Mouse (Mus musculus) hindbrain, embryonic 13.5 days (tissue): ENCODE data around the gene Phxr2. TPM values are rescaled to one million over a fixed set of nuclear protein-coding genes. Genes with fewer than 3 reads are reported as not detected.
A peak's percentile ranks its signal among the peaks of the same experiment; 100 is the strongest.
"Not testable (repeated sequence)": the region's sequence is repeated elsewhere in the genome, so short reads cannot be mapped to it uniquely, and the experiment has no call there.

Experiments used
- ATAC-seq: fragments of 200-750 bp; cut with Nextera tagmentation; 2 replicates; pipeline ENCODE4 v1.8.0; 2017; ENCODE audit warnings: moderate TSS enrichment; ENCODE audit not compliant: low FRiP score
- H3K27ac ChIP-seq: fragments of 300-500 bp; sonication (generic); 2 replicates; pipeline ENCODE4 v1.5.1; 2015; ENCODE audit warnings: inconsistent platforms, mild to moderate bottlenecking, moderate library complexity
- H3K27me3 ChIP-seq: fragments of 300-500 bp; sonication (generic); 2 replicates; pipeline ENCODE4 v1.6.1; 2015; ENCODE audit warnings: mild to moderate bottlenecking, inconsistent platforms
- H3K36me3 ChIP-seq: fragments of 300-500 bp; sonication (generic); 2 replicates; pipeline ENCODE4 v1.6.1; 2015; ENCODE audit warnings: mild to moderate bottlenecking, inconsistent platforms
- H3K4me1 ChIP-seq: fragments of 300-500 bp; sonication (generic); replicated peaks from 2 replicates; pipeline ENCODE4 v1.6.1; 2015; ENCODE audit warnings: inconsistent platforms
- H3K4me2 ChIP-seq: fragments of 300-500 bp; sonication (generic); 2 replicates; pipeline ENCODE4 v1.6.1; 2015; ENCODE audit warnings: inconsistent platforms, mild to moderate bottlenecking, moderate library complexity
- H3K4me3 ChIP-seq: fragments of 300-500 bp; sonication (generic); 2 replicates; pipeline ENCODE4 v1.5.1; 2015; ENCODE audit warnings: mild to moderate bottlenecking, inconsistent platforms
- H3K9ac ChIP-seq: fragments of 300-500 bp; sonication (generic); 2 replicates; pipeline ENCODE4 v1.6.1; 2015; ENCODE audit warnings: mild to moderate bottlenecking, inconsistent platforms
- H3K9me3 ChIP-seq: fragments of 300-500 bp; sonication (generic); 2 replicates; pipeline ENCODE4 v1.6.1; 2016; ENCODE audit warnings: inconsistent platforms
- WGBS: fragments of 180-500 bp; shearing (Covaris S2); methylation state at CpG from one replicate; pipeline ENCODE4 v1.1.7; 2015; 5-methylcytosine and 5-hydroxymethylcytosine counted together
- polyA plus RNA-seq: library from polyadenylated mRNA; unstranded; fragments of >200 nt; fragmentation: Nextera tagmentation; extraction: Ambion mirVana; gene quantifications from 2 replicates; pipeline ENCODE4 v1.2.1, GENCODE M21; 2015

The Phxr2 gene
- polyA plus RNA-seq, 1 experiment from 2014 or later = not detected

- peaks cover 28% of the 10 kb centered on the region for H3K36me3 ChIP-seq
- H3K27ac ChIP-seq, H3K4me2 ChIP-seq, H3K9me3 ChIP-seq, H3K4me3 ChIP-seq, H3K4me1 ChIP-seq, H3K9ac ChIP-seq, ATAC-seq, H3K27me3 ChIP-seq: not testable (repeated sequence)
- 97% methylated on average over 10 of the region's 10 CpGs for WGBS
Measured at GRCm38 (mm10) chr10:99157697-99158096, 31.6 kb upstream of the Phxr2 start.

GRCm38 (mm10) chr10:99156808-99157207 is 30.7 kb upstream of the Phxr2 start:
- H3K4me3 ChIP-seq = no peak overlapping the region
- no peak overlapping the region for H3K4me2 ChIP-seq
- no peak overlapping the region for H3K27ac ChIP-seq
- 92% methylated on average over 5 of the region's 5 CpGs for WGBS
- no peaks in the 10 kb centered on the region for H3K9me3 ChIP-seq
- H3K36me3 ChIP-seq = peaks cover 28% of the 10 kb centered on the region
- no peaks in the 10 kb centered on the region for H3K27me3 ChIP-seq
- no peaks in the 10 kb centered on the region for H3K4me1 ChIP-seq
- no peak for ATAC-seq
- H3K9ac ChIP-seq = no peak overlapping the region

- no peak overlapping the region for H3K9ac ChIP-seq
- no peak for ATAC-seq
- 93% methylated on average over 8 of the region's 8 CpGs for WGBS
- H3K4me2 ChIP-seq = no peak overlapping the region
- H3K9me3 ChIP-seq = no peaks in the 10 kb centered on the region
- no peak overlapping the region for H3K4me3 ChIP-seq
- H3K27ac ChIP-seq = no peak overlapping the region
- H3K36me3 ChIP-seq = peaks cover 28% of the 10 kb centered on the region
- no peaks in the 10 kb centered on the region for H3K27me3 ChIP-seq
- no peaks in the 10 kb centered on the region for H3K4me1 ChIP-seq
Measured at GRCm38 (mm10) chr10:99154635-99155034, 28.5 kb upstream of the Phxr2 start.

- no peak overlapping the region for H3K9ac ChIP-seq
- no peak overlapping the region for H3K4me3 ChIP-seq
- H3K4me1 ChIP-seq = no peaks in the 10 kb centered on the region
- no peaks in the 10 kb centered on the region for H3K9me3 ChIP-seq
- H3K27ac ChIP-seq = no peak overlapping the region
- peaks cover 30% of the 10 kb centered on the region for H3K36me3 ChIP-seq
- H3K27me3 ChIP-seq = no peaks in the 10 kb centered on the region
- ATAC-seq = no peak
- WGBS = 95% methylated on average over 6 of the region's 6 CpGs
- no peak overlapping the region for H3K4me2 ChIP-seq
Measured at GRCm38 (mm10) chr10:99152063-99152462, 25.9 kb upstream of the Phxr2 start.

- Histone ChIP-seq H3K4me1 (no peaks in the 10 kb centered on the region), H3K36me3 (peaks cover 27% of the 10 kb centered on the region), H3K27me3 (no peaks in the 10 kb centered on the region), H3K4me2 (no peak overlapping the region), H3K9ac (no peak overlapping the region), H3K9me3 (no peaks in the 10 kb centered on the region), H3K27ac (no peak overlapping the region), H3K4me3 (no peak overlapping the region)
- WGBS = 100% methylated on average over 1 of the region's 1 CpGs
- no peak for ATAC-seq
Measured at GRCm38 (mm10) chr10:99151580-99151979, 25.5 kb upstream of the Phxr2 start.

GRCm38 (mm10) chr10:99150016-99150415 is 23.9 kb upstream of the Phxr2 start:
- Histone ChIP-seq H3K4me1 (no peaks in the 10 kb centered on the region), H3K27ac (no peak overlapping the region), H3K27me3 (no peaks in the 10 kb centered on the region), H3K36me3 (peaks cover 32% of the 10 kb centered on the region), H3K9me3 (no peaks in the 10 kb centered on the region), H3K9ac (no peak overlapping the region), H3K4me3 (no peak overlapping the region), H3K4me2 (no peak overlapping the region)
- ATAC-seq = no peak
- WGBS = 91% methylated on average over 6 of the region's 6 CpGs

DNA sequence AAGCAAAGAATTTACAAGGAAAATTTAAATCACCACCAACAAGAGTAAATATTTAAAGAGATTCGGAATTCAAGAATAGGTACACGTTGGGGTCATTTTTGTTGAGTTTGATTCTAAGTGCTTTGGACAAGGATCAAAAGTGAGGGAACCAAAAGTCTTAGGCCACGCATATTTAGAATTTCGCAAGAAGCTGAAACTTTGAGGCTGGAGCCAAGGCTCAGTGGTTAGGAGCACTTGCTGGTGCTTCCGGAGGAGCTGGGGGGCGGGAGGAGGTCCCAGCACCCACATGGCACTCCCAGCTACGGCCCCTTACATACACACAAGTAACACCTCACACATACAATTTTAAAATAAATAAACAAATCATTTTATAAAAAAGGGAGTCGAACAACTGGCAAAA is 20.5 kb upstream of the Phxr2 start:
- Histone ChIP-seq H3K9ac (no peak overlapping the region), H3K27ac (no peak overlapping the region), H3K4me1 (no peaks in the 10 kb centered on the region), H3K9me3 (no peaks in the 10 kb centered on the region), H3K4me2 (no peak overlapping the region), H3K27me3 (no peaks in the 10 kb centered on the region), H3K36me3 (peaks cover 29% of the 10 kb centered on the region), H3K4me3 (no peak overlapping the region)
- ATAC-seq = no peak
- 94% methylated on average over 8 of the region's 8 CpGs for WGBS

GRCm38 (mm10) chr10:99145611-99146010 is 19.5 kb upstream of the Phxr2 start:
- 81% methylated on average over 8 of the region's 8 CpGs for WGBS
- no peak for ATAC-seq

DNA sequence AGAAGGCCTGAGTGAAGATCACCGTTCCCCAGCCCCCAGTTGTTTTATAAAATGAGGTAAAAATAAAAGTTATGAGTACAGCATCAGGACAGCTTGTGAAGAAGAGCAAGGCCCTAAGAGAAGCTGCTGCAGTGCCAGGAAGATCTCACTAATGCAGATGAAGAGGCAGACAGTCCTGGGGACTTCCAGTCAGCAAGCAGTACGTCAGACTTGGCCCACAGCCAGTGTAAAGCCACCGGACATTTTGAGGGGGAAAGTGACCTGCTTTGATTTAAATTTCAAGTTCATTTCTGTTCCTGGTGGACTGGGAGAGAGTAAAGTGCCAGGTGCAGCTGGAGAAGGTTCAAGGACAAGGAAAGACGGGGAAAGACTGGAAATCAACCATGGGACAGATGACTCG is 10.2 kb upstream of the Phxr2 start:
- Histone ChIP-seq H3K4me1 (peaks cover 11% of the 10 kb centered on the region), H3K27ac (no peak overlapping the region), H3K9me3 (0 out of 2 replicates have a peak, but pooled peaks cover 3% of the 10 kb centered on the region), H3K4me3 (no peak overlapping the region), H3K4me2 (no peak overlapping the region), H3K27me3 (no peaks in the 10 kb centered on the region), H3K36me3 (peaks cover 26% of the 10 kb centered on the region), H3K9ac (no peak overlapping the region)
- WGBS = 69% methylated on average over 5 of the region's 5 CpGs
- ATAC-seq = no peak

More at GRCm38 (mm10) chr10:99145611-99146010, 19.5 kb upstream of the Phxr2 start:
- Histone ChIP-seq H3K9me3 (no peaks in the 10 kb centered on the region), H3K4me1 (no peaks in the 10 kb centered on the region), H3K4me3 (no peak overlapping the region), H3K27ac (no peak overlapping the region), H3K4me2 (no peak overlapping the region), H3K9ac (no peak overlapping the region), H3K36me3 (peaks cover 29% of the 10 kb centered on the region), H3K27me3 (no peaks in the 10 kb centered on the region)

DNA sequence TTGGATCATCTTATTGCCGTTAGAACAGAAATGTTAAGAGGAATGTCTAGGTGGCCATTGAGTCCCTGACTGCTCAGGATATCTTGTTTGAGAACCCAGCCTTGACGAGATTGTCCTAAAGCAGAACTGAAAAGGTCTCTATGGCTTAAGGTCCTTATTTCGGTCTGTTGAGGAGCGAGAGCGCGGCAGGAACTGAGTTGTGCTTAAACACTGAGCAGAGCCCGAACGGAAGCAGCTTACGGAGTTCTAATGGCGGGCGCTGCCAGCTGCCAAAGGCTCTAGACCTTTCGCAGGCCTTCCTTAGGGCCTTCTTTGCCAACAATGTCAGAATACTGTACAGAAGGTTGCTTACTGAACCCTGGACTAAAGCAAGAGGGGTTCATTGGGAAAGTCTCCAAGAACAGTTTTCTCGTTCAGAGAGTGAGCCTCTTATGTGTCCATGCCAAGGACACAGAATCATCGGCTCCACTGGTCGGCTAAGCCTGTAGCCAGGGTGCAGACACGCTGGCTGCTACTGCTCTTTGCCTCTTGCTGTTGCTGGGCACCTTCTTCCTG is 7.3 kb upstream of the Phxr2 start:
- peaks cover 24% of the 10 kb centered on the region for H3K4me1 ChIP-seq
- 96% methylated on average over 16 of the region's 16 CpGs for WGBS
- ATAC-seq = no peak
- no peaks in the 10 kb centered on the region for H3K9me3 ChIP-seq
- no peak overlapping the region for H3K27ac ChIP-seq
- no peaks in the 10 kb centered on the region for H3K27me3 ChIP-seq
- H3K4me2 ChIP-seq = no peak overlapping the region
- H3K4me3 ChIP-seq = no peak overlapping the region
- H3K9ac ChIP-seq = no peak overlapping the region
- peaks cover 28% of the 10 kb centered on the region for H3K36me3 ChIP-seq

DNA sequence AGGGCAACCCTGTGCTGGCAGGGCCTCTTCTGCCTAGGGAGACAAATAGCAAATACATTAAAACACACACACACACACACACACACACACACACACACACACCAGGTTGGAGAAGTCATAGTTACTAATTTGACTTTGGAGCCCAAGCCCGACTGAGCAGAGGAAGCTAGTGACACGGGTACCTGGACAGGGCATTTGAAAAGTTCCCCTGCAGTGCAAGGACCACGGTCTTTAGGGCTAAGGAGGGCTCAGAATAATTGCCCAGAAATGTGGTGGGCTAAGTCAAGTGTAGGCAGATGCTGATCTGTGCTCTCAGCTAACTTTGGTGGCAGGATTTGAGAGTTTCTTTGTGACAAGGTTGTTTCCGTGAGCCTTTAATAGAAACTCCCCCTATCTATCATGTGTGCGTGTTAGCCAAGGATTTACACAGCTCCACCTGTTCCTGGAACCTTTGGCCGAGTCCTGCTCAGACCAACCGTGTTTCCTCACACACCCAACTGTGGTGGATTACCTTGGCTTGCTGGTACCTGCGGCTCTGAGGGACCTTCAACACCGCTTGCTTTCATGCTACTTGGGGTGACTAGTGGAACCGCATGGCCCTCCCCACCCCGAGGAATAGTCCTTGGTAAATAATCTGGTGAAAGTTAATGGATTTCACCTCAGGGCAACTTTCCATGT is 6.6 kb upstream of the Phxr2 start:
- no peaks in the 10 kb centered on the region for H3K27me3 ChIP-seq
- H3K4me2 ChIP-seq = no peak overlapping the region
- no peak overlapping the region for H3K27ac ChIP-seq
- no peak overlapping the region for H3K4me3 ChIP-seq
- no peak overlapping the region for H3K9ac ChIP-seq
- no peak for ATAC-seq
- H3K9me3 ChIP-seq = no peaks in the 10 kb centered on the region
- H3K36me3 ChIP-seq = peaks cover 33% of the 10 kb centered on the region
- 88% methylated on average over 11 of the region's 11 CpGs for WGBS
- H3K4me1 ChIP-seq = peaks cover 24% of the 10 kb centered on the region

GRCm38 (mm10) chr10:99132189-99132588 is 6.1 kb upstream of the Phxr2 start:
- Histone ChIP-seq H3K9ac (peak overlapping the region; percentile 35; the same call in 1 of the 2 replicates), H3K27ac (no peak overlapping the region), H3K9me3 (no peaks in the 10 kb centered on the region), H3K4me1 (peaks cover 24% of the 10 kb centered on the region), H3K4me2 (no peak overlapping the region), H3K4me3 (no peak overlapping the region), H3K27me3 (no peaks in the 10 kb centered on the region), H3K36me3 (peaks cover 39% of the 10 kb centered on the region)
- ATAC-seq = peak; percentile 32; the same call in 1 of the 2 replicates
- WGBS = 68% methylated on average over 6 of the region's 6 CpGs

GRCm38 (mm10) chr10:99131298-99131697 is 5.2 kb upstream of the Phxr2 start:
- Histone ChIP-seq H3K9me3 (no peaks in the 10 kb centered on the region), H3K27ac (no peak overlapping the region; the same call in 1 of the 2 replicates), H3K36me3 (peaks cover 45% of the 10 kb centered on the region), H3K4me2 (no peak overlapping the region), H3K4me1 (peaks cover 21% of the 10 kb centered on the region), H3K9ac (no peak overlapping the region), H3K27me3 (no peaks in the 10 kb centered on the region), H3K4me3 (no peak overlapping the region)
- WGBS = 55% methylated on average over 5 of the region's 5 CpGs
- no peak for ATAC-seq
